Mouse (Mus musculus): Measurements from ENCODE around the gene Srrm3.

- TF ChIP-seq POLR2A (IDR thresholded peaks at IDR 0.05; ENCODE audit: low read depth, low read length) (no peak), CTCF (conservative IDR thresholded peaks at IDR 0.05; ENCODE audit: insufficient read depth, insufficient read length, low read depth, low read length) (no peak)
Observed at GRCm38 (mm10) chr5:135835981-135836380, 29.3 kb downstream of the Srrm3 start.

Data from kidney, adult 2 months (tissue).